In the genomic region with DNA sequence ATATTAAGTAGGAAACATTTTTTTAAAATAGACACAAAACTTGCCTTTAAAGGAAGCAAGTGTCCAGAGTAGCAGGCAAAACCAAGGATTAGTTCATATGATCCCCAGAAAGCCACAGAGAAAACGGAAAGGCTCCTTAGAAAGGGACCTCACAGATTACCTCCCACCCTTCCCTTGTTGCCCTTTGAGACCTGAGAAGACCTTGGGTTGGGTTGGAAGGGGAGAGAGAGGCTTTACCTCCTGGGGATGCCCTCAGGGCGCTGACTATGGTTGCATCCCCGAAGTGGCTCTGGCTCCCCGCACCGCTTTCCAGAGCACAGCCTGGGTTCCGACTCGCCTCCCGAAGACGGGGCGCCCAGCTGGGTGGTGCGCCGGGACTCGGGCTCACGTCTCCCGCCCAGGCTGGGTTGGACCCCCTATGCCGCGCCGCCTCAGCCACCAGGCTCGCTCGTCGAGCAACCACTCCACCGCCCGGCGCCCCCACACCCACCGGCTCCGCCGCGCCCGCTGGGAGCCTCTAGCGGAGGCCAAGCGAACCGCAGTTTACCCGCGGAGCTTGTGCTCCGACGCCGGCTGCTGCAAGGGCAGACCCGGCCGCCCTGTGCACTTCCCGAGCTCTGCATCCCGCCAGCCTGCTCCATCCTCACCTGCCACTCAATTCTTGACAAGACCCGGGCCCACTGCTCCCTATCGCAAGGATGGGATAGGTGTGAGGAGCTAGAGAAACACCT, we compare ENCODE assay signal across 8 mouse cellular contexts. TPM values are rescaled to one million over a fixed set of nuclear protein-coding genes. Genes with fewer than 3 reads are reported as not detected.
DNase-seq lines count a peak whose midpoint lies in the region; ATAC-seq and TF ChIP-seq lines count a peak whose summit lies in the region.

No protein-coding gene starts in this region.

- no peaks in the 10 kb centered on the region for H3K36me3 ChIP-seq in heart, embryonic 15.5 days
- no peaks in the 10 kb centered on the region for H3K36me3 ChIP-seq in liver, postnatal 0 days (replicated peaks; ENCODE audit: insufficient read depth, low read length)

- peaks cover 17% of the 10 kb centered on the region for H3K4me1 ChIP-seq in heart, embryonic 15.5 days (replicated peaks)
- H3K4me1 ChIP-seq in liver, postnatal 0 days (ENCODE audit: insufficient read depth) = peaks cover 5% of the 10 kb centered on the region

- DNase-seq in urinary bladder, postnatal 14 days (ENCODE audit: low spot score) = peak; percentile 31
- no peak for DNase-seq in urinary bladder, adult 2 months (ENCODE audit: low spot score)
- peak; percentile 78 for DNase-seq in embryo, embryonic 9.5 days (ENCODE audit: extremely low spot score)
- DNase-seq in layer of hippocampus, adult 8-10 months (ENCODE audit: low spot score in 2 of 2) = peak; percentile 46 to 74
- DNase-seq in liver, postnatal 0 days = peak; percentile 47
- DNase-seq in right cerebral cortex, postnatal 10 days (ENCODE audit: low spot score in 2 of 2) = peak; percentile 82 to 87
- DNase-seq in urinary bladder, adult 18-20 months (ENCODE audit: low spot score in 2 of 2) = no peak

- H3K9ac ChIP-seq in heart, embryonic 15.5 days = no peak overlapping the region
- H3K9ac ChIP-seq in liver, postnatal 0 days (replicated peaks) = no peak overlapping the region

- peak; percentile 75 for ATAC-seq in heart, embryonic 15.5 days (replicated peaks; ENCODE audit: insufficient number of reproducible peaks, insufficient read depth, low FRiP score, low read depth)
- 0 out of 2 replicates have a peak, but pooled peaks have one; percentile 50 for ATAC-seq in liver, postnatal 0 days

- 1% methylated on average over 43 of the region's 43 CpGs for WGBS in heart, embryonic 15.5 days
- WGBS in liver, postnatal 0 days (ENCODE audit: insufficient replicate concordance) = 2% methylated on average over 42 of the region's 43 CpGs

- peak overlapping the region; percentile 58 for H3K4me3 ChIP-seq in heart, embryonic 15.5 days
- H3K4me3 ChIP-seq in liver, postnatal 0 days (ENCODE audit: low read depth, low read length) = peak overlapping the region; percentile 34

- no peak for TF ChIP-seq EP300 in liver, postnatal 0 days (IDR thresholded peaks at IDR 0.05; ENCODE audit: low read depth)

- H3K9me3 ChIP-seq in heart, embryonic 15.5 days (replicated peaks) = no peaks in the 10 kb centered on the region
- H3K9me3 ChIP-seq in liver, postnatal 0 days (ENCODE audit: low read length) = no peaks in the 10 kb centered on the region

- peak; percentile 62 for TF ChIP-seq CTCF in liver, postnatal 0 days (IDR thresholded peaks at IDR 0.05; ENCODE audit: low read depth)

- H3K4me2 ChIP-seq in heart, embryonic 15.5 days = peak overlapping the region; percentile 99
- H3K4me2 ChIP-seq in liver, postnatal 0 days (ENCODE audit: low read depth, low read length) = peak overlapping the region; percentile 63

- no peak overlapping the region for H3K27ac ChIP-seq in heart, embryonic 15.5 days
- H3K27ac ChIP-seq in liver, postnatal 0 days (ENCODE audit: low read depth) = no peak overlapping the region

- H3K27me3 ChIP-seq in heart, embryonic 15.5 days = peaks cover 54% of the 10 kb centered on the region
- peaks cover 40% of the 10 kb centered on the region for H3K27me3 ChIP-seq in liver, postnatal 0 days (ENCODE audit: insufficient read depth, low read length)

RNA-seq across cellular contexts. Expression of a gene that starts 1.4 kb away (rescaled TPM):
- 0.01 TPM in 1 of 2 replicates, not detected in the other for polyA plus RNA-seq in urinary bladder, adult 2 months (2012; rRNA removed)
- polyA plus RNA-seq in heart, embryonic 15.5 days (2015; fragmentation: Nextera tagmentation; extraction: Ambion mirVana) = 0.21 and 0.34 TPM in 2 replicates
- total RNA-seq in layer of hippocampus, adult 8-10 months (2022) = 10 to 100 TPM; 34.7 to 45.1 (median 39.0) TPM
- not detected in 2 replicates for polyA plus RNA-seq in liver, postnatal 0 days (2015; fragmentation: Nextera tagmentation; extraction: Ambion mirVana)

Comparison
In these comparisons a context has a peak if more than half of its experiments do, and no peak if none do; other contexts are left out.
1. DNase-seq: peak in urinary bladder, postnatal 14 days (single experiment), embryo, embryonic 9.5 days (single experiment), layer of hippocampus, adult 8-10 months (2 of 2), liver, postnatal 0 days (single experiment) and right cerebral cortex, postnatal 10 days (2 of 2); none in urinary bladder, adult 2 months (single experiment) and urinary bladder, adult 18-20 months (0 of 2).